Mouse (Mus musculus) C2C12 (cell line): ENCODE measurements at regions not wholly inside any gene's neighbourhood (a gene's known extent, or its start where the extent isn't known, plus 50 kb on each side); places are given as distances from the start of the nearest gene placed in this dataset.

Source experiments
- CTCF ChIP-seq: IDR thresholded peaks from one replicate; pipeline ENCODE4 v1.5.1; 2011; ENCODE audit not compliant: control insufficient read depth, insufficient read depth, insufficient read length
- USF1 ChIP-seq: IDR thresholded peaks from one replicate; pipeline ENCODE4 v1.6.1; 2011; ENCODE audit warnings: low read depth, mild to moderate bottlenecking, control low read depth, moderate library complexity

- TF ChIP-seq USF1 (no peak), CTCF (no peak)
Observed at GRCm38 (mm10) chr12:104637046-104638032, 114.4 kb downstream of the Dicer1 start.
